37 mouse cellular contexts compared by ENCODE assay signal in genomic region chr3:142578342-142578741, GRCm38 (mm10). TPM values are rescaled to one million over a fixed set of nuclear protein-coding genes. Genes with fewer than 3 reads are reported as not detected.
"Had no signal": no experiment of that assay in that cellular context is flagged by ENCODE, and none has a peak within 500 bp of the region (broad histone marks: within the 10 kb centered on the region; RNA-seq: fewer than 3 reads in every experiment).

No protein-coding gene starts in this region.

- H3K4me2 ChIP-seq: heart, embryonic 11.5 days; heart, embryonic 13.5 days; heart, embryonic 15.5 days; hindbrain, embryonic 13.5 days; hindbrain, embryonic 15.5 days; intestine, embryonic 15.5 days; limb, embryonic 12.5 days; liver, embryonic 11.5 days; liver, embryonic 13.5 days; liver, embryonic 15.5 days had no signal

- H3K36me3 ChIP-seq: heart, embryonic 13.5 days; heart, embryonic 15.5 days; hindbrain, embryonic 13.5 days; hindbrain, embryonic 15.5 days; intestine, embryonic 15.5 days; limb, embryonic 10.5 days; limb, embryonic 12.5 days; liver, embryonic 13.5 days; liver, embryonic 15.5 days had no signal

- H3K4me1 ChIP-seq: heart, embryonic 13.5 days; heart, embryonic 15.5 days; hindbrain, embryonic 13.5 days; hindbrain, embryonic 15.5 days; intestine, embryonic 15.5 days; limb, embryonic 10.5 days; limb, embryonic 12.5 days; liver, embryonic 13.5 days; liver, embryonic 15.5 days had no signal

- H3K9ac ChIP-seq: heart, embryonic 13.5 days; heart, embryonic 15.5 days; hindbrain, embryonic 13.5 days; hindbrain, embryonic 15.5 days; intestine, embryonic 15.5 days; limb, embryonic 12.5 days; liver, embryonic 13.5 days; liver, embryonic 15.5 days had no signal

- DNase-seq: gastrocnemius, postnatal 14 days; gastrocnemius, postnatal 36 days; heart, adult 11 months; heart, adult 2 months; heart, postnatal 14 days; heart, postnatal 36 days; kidney, adult 18-20 months; kidney, adult 8-10 months; kidney, postnatal 10 days; kidney, postnatal 25 days; kidney, postnatal 4 days; liver; liver, embryonic 13.5 days had no signal

- H3K27me3 ChIP-seq: heart, embryonic 13.5 days; heart, embryonic 15.5 days; hindbrain, embryonic 13.5 days; hindbrain, embryonic 15.5 days; intestine, embryonic 15.5 days; limb, embryonic 12.5 days; liver, embryonic 13.5 days; liver, embryonic 15.5 days had no signal

- H3K9me3 ChIP-seq: heart, embryonic 13.5 days; heart, embryonic 15.5 days; hindbrain, embryonic 13.5 days; hindbrain, embryonic 15.5 days; intestine, embryonic 15.5 days; limb, embryonic 10.5 days; limb, embryonic 12.5 days; liver, embryonic 13.5 days; liver, embryonic 15.5 days had no signal

- H3K4me3 ChIP-seq: heart, adult 2 months; heart, embryonic 13.5 days; heart, embryonic 15.5 days; hindbrain, embryonic 13.5 days; hindbrain, embryonic 15.5 days; intestine, embryonic 15.5 days; layer of hippocampus, adult 2 months; left cerebral cortex, adult 2 months; limb, embryonic 10.5 days; limb, embryonic 12.5 days; liver, embryonic 13.5 days; liver, embryonic 15.5 days had no signal

- H3K27ac ChIP-seq: heart, adult 2 months; heart, embryonic 13.5 days; heart, embryonic 15.5 days; hindbrain, embryonic 13.5 days; hindbrain, embryonic 15.5 days; hindbrain, postnatal 0 days; intestine, embryonic 15.5 days; layer of hippocampus, adult 2 months; left cerebral cortex, adult 2 months; limb, embryonic 10.5 days; limb, embryonic 12.5 days; liver, embryonic 13.5 days; liver, embryonic 15.5 days had no signal

- ATAC-seq: hindbrain, postnatal 0 days; intestine, embryonic 15.5 days; intestine, postnatal 0 days had no signal

RNA-seq across cellular contexts. Expression of gene Gbp2b, which starts 16.3 kb away (rescaled TPM):
- total RNA-seq: gastrocnemius, adult 8-10 months; hematopoietic stem cell, adult 5-6 weeks; layer of hippocampus, adult 2 months; layer of hippocampus, postnatal 10 days; left cerebral cortex, adult 2 months; left cerebral cortex, postnatal 14 days; left cerebral cortex, postnatal 36 days had no signal
- polyA plus RNA-seq: heart, embryonic 11.5 days; heart, embryonic 13.5 days; heart, embryonic 15.5 days; heart, postnatal 0 days; hindbrain, embryonic 11.5 days; hindbrain, embryonic 13.5 days; hindbrain, embryonic 15.5 days; kidney, embryonic 14.5 days; kidney, embryonic 16.5 days; limb, embryonic 10.5 days; limb, embryonic 12.5 days; limb, embryonic 14.5 days; liver, embryonic 11.5 days; liver, embryonic 13.5 days had no signal
